Mouse (Mus musculus) urinary bladder, postnatal 4 days (tissue): Measurements from ENCODE around the gene Gm28729.

ENCODE experiments used
- DNase-seq, 2 experiments: peaks; one replicate each; pipeline ENCODE4 v3.0.0; 2021 to 2022; ENCODE audit warnings: low spot score in 2 of 2

Gm28729 gene

DNA sequence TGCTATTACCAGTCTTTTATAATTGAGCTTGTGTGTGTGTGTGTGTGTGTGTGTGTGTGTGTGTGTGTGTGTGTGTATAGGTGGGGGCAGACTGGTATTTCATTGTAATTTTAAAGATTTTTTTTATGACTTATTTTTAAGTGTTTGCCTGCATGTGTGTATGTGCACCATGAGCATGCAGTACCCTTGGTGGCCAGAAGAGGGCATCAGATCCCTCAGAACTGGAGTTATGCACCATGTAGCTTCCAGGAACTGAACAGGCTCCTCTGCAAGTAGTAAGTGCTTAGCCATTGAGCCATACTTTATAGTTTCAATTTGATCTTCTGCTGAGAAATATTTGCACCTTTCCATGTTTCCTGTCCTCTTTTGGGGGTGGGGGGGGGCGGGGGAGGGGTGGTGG, 63.5 kb downstream of the Gm28729 start:
- DNase-seq, result no peak

DNA sequence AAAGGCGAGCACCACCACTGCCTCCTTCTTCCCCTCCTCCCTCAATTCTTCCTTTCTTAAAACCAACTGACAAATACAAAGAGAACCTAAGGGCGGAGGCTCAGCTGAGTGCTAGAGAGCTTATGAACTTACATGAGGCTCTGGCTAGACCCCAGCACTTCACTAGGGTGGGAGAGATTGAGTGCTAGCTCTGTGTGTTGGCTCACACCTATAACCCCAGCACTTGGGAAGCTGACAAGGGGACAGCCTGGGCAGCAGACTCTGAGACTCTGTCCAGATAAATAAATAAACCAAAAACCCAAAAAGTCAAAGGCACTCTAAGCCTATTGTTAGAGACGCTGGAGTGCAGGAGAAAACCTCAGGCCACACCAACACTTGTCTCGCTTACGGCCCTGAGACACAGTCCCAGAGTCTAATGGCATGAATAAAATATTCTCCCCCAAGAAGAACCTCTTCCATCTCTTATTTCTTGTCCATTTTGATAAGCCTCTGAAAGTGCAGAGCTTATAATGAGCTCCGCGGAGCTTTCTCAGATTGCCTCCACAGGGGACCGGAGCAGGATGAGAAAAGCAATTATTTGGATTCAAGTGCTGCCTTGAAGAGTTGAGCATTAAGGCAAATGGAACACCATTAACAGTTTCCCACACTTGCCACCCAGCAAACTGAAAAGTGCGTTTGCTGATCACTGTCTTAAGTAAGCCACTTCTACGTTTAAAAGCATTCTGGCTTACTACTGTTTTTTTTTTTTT, 64.8 kb downstream of the Gm28729 start:
- DNase-seq, result no peak

DNA sequence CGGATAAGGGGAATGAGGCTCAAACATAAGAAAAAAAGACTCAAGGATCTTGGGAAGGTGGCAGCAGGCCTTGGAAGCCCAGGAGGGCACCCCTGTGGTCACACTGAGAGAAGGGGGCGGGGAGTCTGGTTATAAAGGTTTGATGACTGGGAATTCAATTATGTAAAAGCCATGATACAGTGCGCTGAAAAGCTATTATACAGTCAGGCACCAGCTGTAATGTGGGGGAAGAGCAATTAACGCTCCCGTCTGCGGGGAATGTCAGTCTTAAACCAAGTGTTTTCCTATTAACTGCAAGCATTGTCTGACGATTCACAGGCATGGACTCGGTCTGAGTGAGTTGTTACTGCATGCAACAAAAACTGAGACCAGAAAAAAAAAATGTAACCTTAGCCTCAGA, 69.4 kb downstream of the Gm28729 start:
- DNase-seq, result no peak

DNA sequence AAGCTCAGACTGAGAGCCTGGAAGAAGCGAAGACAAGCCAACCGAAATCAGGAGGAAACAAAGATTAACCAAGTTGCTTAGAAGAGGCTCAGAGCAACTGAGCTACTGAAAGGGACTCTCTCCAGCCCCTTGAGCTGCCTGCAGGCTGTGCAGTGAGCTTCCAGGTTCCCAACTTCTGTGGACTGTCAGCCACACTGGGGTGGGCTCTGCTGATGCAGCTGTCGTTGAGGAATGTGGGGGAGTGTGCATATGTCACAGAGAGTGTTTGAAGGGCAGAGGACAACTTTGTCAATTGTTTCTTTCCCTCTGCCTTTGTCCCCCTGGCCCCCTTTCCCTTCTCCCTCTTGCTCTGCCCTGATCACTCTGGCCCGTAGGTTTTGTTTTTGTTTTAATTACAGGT, 72.1 kb downstream of the Gm28729 start:
- DNase-seq, result no peak

DNA sequence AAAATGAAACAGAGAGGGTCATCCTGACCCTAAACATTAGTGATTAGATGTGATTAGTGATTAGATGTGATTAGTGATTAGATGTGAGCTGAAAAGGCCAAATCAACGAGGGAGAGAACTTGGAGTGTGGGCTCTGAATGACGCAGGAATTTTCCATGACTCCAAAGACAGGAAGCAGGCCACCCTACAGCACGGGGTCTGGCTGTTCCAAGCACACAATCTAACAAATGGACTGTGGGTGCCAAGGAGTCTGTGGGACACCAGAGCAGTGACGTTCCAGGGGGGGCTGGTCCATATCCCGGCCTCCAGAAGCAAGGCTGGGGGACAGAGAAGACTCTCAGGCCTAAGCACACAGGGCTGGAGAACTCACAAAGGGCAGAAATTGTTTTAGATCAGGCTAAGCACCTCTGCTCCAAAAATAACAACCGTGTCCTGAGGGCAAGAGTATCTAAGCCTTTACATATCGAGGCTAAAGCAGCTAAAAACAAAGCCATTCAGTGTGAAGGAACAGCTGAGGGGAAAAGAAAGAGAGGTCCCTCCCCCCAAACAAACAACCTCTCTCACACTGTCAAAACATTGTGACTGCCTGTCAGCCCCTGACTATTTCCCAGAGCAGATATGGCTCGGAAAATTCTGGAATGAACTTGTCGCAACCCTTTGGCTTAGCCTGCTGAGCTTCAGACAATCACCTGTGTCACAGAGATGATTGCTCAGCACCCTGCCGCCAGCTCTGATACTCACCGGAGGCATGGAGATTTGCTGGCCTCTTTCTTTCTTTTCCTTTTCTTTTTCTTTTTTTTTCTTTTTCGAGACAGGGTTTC, 74.0 kb downstream of the Gm28729 start:
- DNase-seq, result no peak

DNA sequence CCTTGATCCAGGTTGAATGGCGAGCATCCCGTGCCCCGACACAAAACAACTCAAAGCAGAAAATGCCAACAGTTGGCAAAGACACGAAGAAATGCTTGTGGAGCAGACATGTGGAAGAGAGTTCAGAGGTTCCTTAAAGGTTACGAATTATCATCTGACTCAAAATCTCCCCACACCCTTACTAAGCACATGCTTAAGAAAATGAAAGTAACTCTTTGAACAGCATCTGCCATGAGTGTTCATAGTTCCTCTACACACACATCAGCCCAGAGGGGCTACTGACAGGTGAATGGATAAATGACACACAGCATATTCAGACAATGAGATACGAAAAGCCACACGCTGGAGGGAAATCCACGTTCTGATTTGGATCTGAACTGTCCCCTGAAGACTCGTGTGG, 75.5 kb downstream of the Gm28729 start:
- no peak for DNase-seq

DNA sequence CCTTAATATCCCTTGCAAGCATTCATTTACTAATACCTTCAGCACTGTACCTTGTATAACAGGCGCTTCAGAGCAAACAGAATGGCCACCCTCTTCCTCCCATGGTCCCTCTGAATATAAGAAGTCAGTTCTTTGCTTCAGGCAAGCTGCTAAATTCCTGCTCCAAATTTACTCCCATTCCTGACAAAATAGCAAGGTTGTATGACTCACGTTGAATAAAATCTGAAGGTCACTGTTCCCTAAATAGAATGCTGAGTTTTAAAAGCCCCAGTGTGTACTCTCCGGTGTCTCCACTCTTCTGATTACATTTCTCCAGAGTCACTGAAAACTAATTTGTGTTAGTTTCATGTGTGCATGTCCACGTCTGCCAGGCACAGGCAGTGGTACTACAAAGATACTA, 79.7 kb downstream of the Gm28729 start:
- DNase-seq, result no peak

DNA sequence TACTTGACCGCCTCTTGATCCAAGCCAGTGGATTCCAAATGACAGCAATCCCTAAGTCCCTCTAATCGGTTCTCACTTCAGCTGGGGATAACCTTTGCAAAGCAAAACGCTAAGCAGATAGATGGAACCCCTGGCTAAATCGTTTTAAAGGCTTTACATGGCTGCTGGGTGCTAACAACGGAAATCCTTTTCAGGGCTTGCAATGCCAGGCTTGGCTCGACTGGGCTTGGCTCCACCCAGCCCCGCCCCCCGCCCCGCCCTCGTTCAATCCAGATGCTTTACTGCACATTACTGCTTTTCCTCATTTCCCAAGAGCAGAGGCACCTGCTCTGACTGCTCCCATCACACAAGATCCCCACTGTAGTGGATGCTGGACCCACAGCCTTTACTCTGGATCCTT, 83.0 kb downstream of the Gm28729 start:
- DNase-seq, result no peak

DNA sequence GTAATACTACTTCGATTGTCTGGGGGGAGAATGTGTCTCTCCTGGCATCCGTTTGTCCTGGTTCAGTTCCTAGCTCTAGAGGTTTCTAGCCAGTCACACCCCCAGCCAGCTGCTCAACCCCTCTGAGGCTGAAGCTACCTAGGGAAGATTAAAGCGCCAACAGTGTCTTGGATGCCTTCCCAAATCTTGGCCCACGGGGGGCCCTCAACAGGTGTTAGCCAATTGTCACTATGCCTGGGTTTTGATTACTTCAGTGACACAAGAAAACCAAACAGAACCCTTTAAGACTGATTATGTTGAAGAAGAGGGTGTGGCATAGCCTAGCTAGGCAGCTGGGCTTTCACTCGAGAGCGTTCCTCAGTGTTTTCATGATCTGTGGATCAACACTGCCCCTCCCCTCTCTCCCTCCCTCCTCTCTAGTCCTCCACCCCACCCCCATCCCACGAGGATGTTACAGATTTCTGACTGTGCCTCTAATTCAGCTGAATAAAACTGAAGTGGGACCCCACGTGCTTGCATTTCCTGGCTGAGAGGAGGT, 86.7 kb downstream of the Gm28729 start:
- peak in 1 of 2 experiments; percentile 22 for DNase-seq

DNA sequence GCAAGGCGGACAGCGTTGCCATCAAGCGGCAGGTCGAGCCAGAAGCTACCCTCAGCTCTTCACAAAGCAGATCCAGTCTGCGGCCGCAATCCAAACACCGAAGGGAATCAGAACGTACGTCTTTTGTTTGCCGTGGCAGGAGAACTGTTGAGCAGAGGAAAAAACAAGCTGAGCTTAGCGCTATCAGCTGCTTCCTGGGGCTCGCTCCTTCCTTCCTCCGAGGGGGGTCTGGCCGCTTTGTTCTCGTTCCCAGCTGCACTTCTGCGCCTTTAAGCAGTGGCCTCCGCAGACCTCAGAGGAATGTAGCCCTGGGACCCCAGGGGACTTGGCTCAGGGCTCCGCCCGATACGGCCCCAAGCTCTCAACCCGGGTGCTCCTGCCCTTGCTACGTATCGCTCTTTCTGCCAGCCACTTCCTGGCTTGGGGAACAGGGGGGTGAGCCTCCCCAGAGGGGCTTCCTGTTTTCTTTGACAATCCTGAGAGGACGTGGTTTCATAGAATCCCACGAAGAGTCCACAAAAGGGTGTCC, 87.2 kb downstream of the Gm28729 start:
- peak in 1 of 2 experiments; percentile 54 for DNase-seq

DNA sequence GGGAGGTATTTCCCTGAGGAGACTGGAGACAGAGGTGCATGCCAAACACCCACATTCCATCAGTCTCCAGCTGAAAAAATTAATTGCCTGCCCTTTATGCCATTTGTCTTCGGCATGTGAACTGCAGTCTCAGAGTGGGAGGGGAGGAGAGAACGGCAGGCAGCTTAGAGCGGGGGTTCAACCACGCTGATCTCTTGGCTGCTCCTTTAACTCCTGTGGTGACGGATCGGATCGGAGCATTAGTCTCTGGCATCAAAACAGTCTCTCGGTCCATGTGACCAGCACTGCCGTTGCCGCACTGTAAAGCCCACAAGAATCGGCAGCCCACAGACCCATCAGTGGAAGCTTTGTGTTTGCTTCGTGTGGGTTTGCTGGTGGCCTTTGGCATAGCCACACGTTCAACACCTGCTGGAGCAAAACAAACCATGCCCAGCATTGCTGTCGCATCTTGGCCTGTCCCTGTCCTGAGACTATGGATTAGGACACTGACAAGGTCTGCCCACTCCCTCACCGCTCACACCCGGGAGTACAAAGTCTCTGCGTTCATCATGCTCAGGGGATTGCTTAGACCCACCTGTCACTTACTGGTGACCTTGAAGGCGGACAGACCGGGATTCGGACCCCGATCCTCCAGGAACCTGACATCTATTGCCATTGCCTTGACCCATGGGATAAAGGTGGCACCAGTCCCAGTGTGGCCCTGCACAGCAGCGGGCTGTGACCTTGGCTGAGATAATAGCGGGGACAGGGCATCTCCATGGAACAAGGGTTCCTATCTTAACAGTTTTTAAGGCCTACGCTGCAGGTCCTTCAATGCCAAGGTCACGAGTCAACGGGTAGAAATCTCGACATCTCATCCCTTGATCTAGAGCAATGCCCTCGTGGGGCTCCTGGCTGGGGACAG, 87.9 kb downstream of the Gm28729 start:
- DNase-seq, result peak in 1 of 2 experiments; percentile 39
